Mouse (Mus musculus) cerebellum, postnatal 4 days (tissue): ENCODE data around the gene Phactr1.

Experiments used
- DNase-seq, 2 experiments: peaks; one replicate each; pipeline ENCODE4 v3.0.0; 2022; ENCODE audit warnings: low spot score in 2 of 2, mixed read lengths in 1 of 2

Gene Phactr1

GRCm38 (mm10) chr13:42866162-42866941, 185.9 kb downstream of the Phactr1 start:
- peak; percentile 34 to 45 for DNase-seq

- DNase-seq = no peak
Measured at GRCm38 (mm10) chr13:42867026-42867425, 186.6 kb downstream of the Phactr1 start.

GRCm38 (mm10) chr13:42872125-42872524, 191.7 kb downstream of the Phactr1 start:
- DNase-seq = no peak

- no peak for DNase-seq
Measured at GRCm38 (mm10) chr13:42878346-42878745, 197.9 kb downstream of the Phactr1 start.

- no peak for DNase-seq
Measured at GRCm38 (mm10) chr13:42884033-42884724, 203.8 kb downstream of the Phactr1 start.

GRCm38 (mm10) chr13:42884725-42885115, 204.3 kb downstream of the Phactr1 start:
- DNase-seq = no peak

GRCm38 (mm10) chr13:42887701-42888100, 207.3 kb downstream of the Phactr1 start:
- DNase-seq = no peak

GRCm38 (mm10) chr13:42889516-42890474, 209.4 kb downstream of the Phactr1 start:
- DNase-seq = no peak

- no peak for DNase-seq
Measured at GRCm38 (mm10) chr13:42890651-42891050, 210.2 kb downstream of the Phactr1 start.

- DNase-seq = no peak
Measured at GRCm38 (mm10) chr13:42894016-42894415, 213.6 kb downstream of the Phactr1 start.

- no peak for DNase-seq
Measured at GRCm38 (mm10) chr13:42894598-42894997, 214.2 kb downstream of the Phactr1 start.

GRCm38 (mm10) chr13:42895980-42896379, 215.6 kb downstream of the Phactr1 start:
- DNase-seq = no peak

- no peak for DNase-seq
Measured at GRCm38 (mm10) chr13:42899611-42900010, 219.2 kb downstream of the Phactr1 start.

- DNase-seq = no peak
Measured at GRCm38 (mm10) chr13:42901837-42902236, 221.4 kb downstream of the Phactr1 start.

- DNase-seq = no peak
Measured at GRCm38 (mm10) chr13:42902859-42903258, 222.4 kb downstream of the Phactr1 start.

GRCm38 (mm10) chr13:42905818-42906217, 225.4 kb downstream of the Phactr1 start:
- DNase-seq = no peak

- no peak for DNase-seq
Measured at GRCm38 (mm10) chr13:42906990-42907389, 226.6 kb downstream of the Phactr1 start.

GRCm38 (mm10) chr13:42915081-42915480, 234.7 kb downstream of the Phactr1 start:
- no peak for DNase-seq

GRCm38 (mm10) chr13:42915851-42916193, 235.4 kb downstream of the Phactr1 start:
- DNase-seq = no peak

- DNase-seq = peak; percentile 33 to 38
Measured at GRCm38 (mm10) chr13:42916194-42917033, 236.0 kb downstream of the Phactr1 start.

- peak; percentile 35 to 63 for DNase-seq
Measured at GRCm38 (mm10) chr13:42917251-42917650, 236.8 kb downstream of the Phactr1 start.
